Mouse (Mus musculus) midbrain, postnatal 0 days (tissue): ENCODE measurements around the gene Fto. TPM values are rescaled to one million over a fixed set of nuclear protein-coding genes. Genes with fewer than 3 reads are reported as not detected.
A peak's percentile ranks its signal among the peaks of the same experiment; 100 is the strongest.

Experiments used
- ATAC-seq: fragments of 200-750 bp; cut with Nextera tagmentation; 2 replicates; pipeline ENCODE4 v1.8.0; 2017; ENCODE audit warnings: moderate number of reproducible peaks, mild to moderate bottlenecking, moderate TSS enrichment, moderate library complexity; ENCODE audit not compliant: low FRiP score
- DNase-seq: peaks from one replicate; pipeline ENCODE4 v3.0.0-alpha.2; 2015; ENCODE audit warnings: low spot score
- H3K27ac ChIP-seq: fragments of 300-500 bp; sonication (generic); 2 replicates; pipeline ENCODE4 v1.5.1; 2014; ENCODE audit warnings: low read depth, mild to moderate bottlenecking, low read length, mixed read lengths
- H3K27me3 ChIP-seq: fragments of 300-500 bp; sonication (generic); 2 replicates; pipeline ENCODE4 v1.6.1; 2014; ENCODE audit warnings: low read length, control low read depth, mixed read lengths; ENCODE audit not compliant: insufficient read depth
- H3K36me3 ChIP-seq: fragments of 300-500 bp; sonication (generic); 2 replicates; pipeline ENCODE4 v1.6.1; 2014; ENCODE audit warnings: low read length, control low read depth, mixed read lengths; ENCODE audit not compliant: insufficient read depth
- H3K4me1 ChIP-seq: fragments of 300-500 bp; sonication (generic); 2 replicates; pipeline ENCODE4 v1.6.1; 2014; ENCODE audit warnings: mild to moderate bottlenecking, control low read depth, antibody characterized with exemption, low read length, mixed read lengths; ENCODE audit not compliant: insufficient read depth
- H3K4me2 ChIP-seq: fragments of 300-500 bp; sonication (generic); 2 replicates; pipeline ENCODE4 v1.6.1; 2014; ENCODE audit warnings: low read depth, mild to moderate bottlenecking, low read length, mixed read lengths; ENCODE audit not compliant: poor library complexity, severe bottlenecking
- H3K4me3 ChIP-seq: fragments of 300-500 bp; sonication (generic); 2 replicates; pipeline ENCODE4 v1.5.1; 2014; ENCODE audit warnings: low read depth, mild to moderate bottlenecking, low read length, moderate library complexity
- H3K9ac ChIP-seq: fragments of 300-500 bp; sonication (generic); replicated peaks from 2 replicates; pipeline ENCODE4 v1.6.1; 2014; ENCODE audit warnings: mild to moderate bottlenecking, low read length, moderate library complexity, mixed read lengths; ENCODE audit not compliant: poor library complexity, severe bottlenecking
- H3K9me3 ChIP-seq: fragments of 300-500 bp; sonication (generic); 2 replicates; pipeline ENCODE4 v1.6.1; 2016; ENCODE audit warnings: low read length, control low read depth
- CTCF ChIP-seq: IDR thresholded peaks from 2 replicates; pipeline ENCODE4 v1.5.1; 2016; ENCODE audit warnings: antibody characterized with exemption, mild to moderate bottlenecking
- WGBS: fragments of 180-500 bp; shearing (Covaris S2); extraction: QIAGEN DNeasy Blood & Tissue Kit; methylation state at CpG from one replicate; pipeline ENCODE4 v1.1.7; 2014; 5-methylcytosine and 5-hydroxymethylcytosine counted together
- polyA plus RNA-seq: library from polyadenylated mRNA; unstranded; fragments of >200 nt; fragmentation: Nextera tagmentation; extraction: Ambion mirVana; gene quantifications from 2 replicates; pipeline ENCODE4 v1.2.1, GENCODE M21; 2015
- total RNA-seq: library from RNA; depleted of rRNA; stranded (reverse); fragments of >200 nt; gene quantifications from 2 replicates; pipeline ENCODE4 v1.2.3, GENCODE M21; 2014

Gene Fto
- total and polyA plus RNA-seq, 2 experiments from 2014 or later = 97.9 to 151 TPM

- no peak overlapping the region for H3K4me2 ChIP-seq
- no peaks in the 10 kb centered on the region for H3K9me3 ChIP-seq
- H3K4me3 ChIP-seq = no peak overlapping the region
- 21% methylated on average over 11 of the region's 11 CpGs for WGBS
- peaks cover 8% of the 10 kb centered on the region; the same call in 1 of the 2 replicates for H3K4me1 ChIP-seq
- no peaks in the 10 kb centered on the region for H3K27me3 ChIP-seq
- H3K36me3 ChIP-seq = no peaks in the 10 kb centered on the region
- no peak for TF ChIP-seq CTCF
- DNase-seq = no peak
- H3K9ac ChIP-seq = 0 out of 2 replicates have a peak overlapping the region, but pooled peaks have one; percentile 19
- ATAC-seq = no peak
- no peak overlapping the region; the same call in 1 of the 2 replicates for H3K27ac ChIP-seq
These were observed 256.5 kb downstream of the Fto start for GRCm38 (mm10) chr8:91569874-91570273.

DNA sequence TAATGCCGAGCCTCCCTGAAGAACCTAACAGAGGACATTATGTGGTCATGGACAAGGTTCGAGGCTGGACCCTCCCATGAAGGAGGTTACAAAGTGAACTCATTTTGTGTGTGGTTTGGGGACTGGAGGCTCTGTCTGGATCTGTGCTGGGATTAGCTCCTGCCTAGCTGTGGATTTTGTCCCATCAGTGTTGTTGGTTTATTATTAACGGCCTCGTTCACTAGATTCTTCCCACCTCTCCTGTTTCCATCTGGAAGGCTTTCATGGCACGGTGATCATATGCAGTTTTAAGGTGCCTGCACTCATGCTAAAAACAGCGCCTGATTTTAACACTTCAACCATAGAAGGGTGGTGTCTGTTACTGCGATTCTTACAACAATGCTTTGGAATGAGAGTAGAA, 257.5 kb downstream of the Fto start:
- 85% methylated on average over 7 of the region's 7 CpGs for WGBS

DNA sequence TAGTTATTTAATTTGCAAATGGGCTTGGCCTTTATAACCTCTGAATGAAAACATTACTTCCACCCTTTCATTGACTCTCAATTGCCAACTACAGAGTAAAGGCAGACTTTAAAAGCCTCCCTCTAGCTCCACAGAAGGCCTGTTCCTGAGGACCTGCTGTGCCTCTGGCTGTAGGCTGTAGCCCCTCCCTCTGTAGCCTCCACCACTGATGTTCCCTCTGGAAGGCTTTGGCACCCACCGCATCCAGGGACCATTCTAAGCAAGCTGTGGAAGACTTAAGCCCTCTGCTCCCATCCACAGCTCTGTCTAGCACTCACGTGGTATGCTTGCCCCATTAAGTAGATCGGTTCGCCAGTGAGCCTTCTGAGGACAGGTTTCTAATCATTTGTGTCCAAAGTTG, 258.7 kb downstream of the Fto start:
- ATAC-seq = no peak
- Histone ChIP-seq H3K36me3 (no peaks in the 10 kb centered on the region), H3K27ac (no peak overlapping the region), H3K9ac (no peak overlapping the region), H3K27me3 (no peaks in the 10 kb centered on the region), H3K4me1 (peaks cover 8% of the 10 kb centered on the region; the same call in 1 of the 2 replicates), H3K9me3 (no peaks in the 10 kb centered on the region), H3K4me2 (no peak overlapping the region), H3K4me3 (no peak overlapping the region)
- no peak for DNase-seq
- WGBS = 56% methylated on average over 4 of the region's 4 CpGs
- no peak for TF ChIP-seq CTCF

More for the DNA sequence above, 257.5 kb downstream of the Fto start:
- no peaks in the 10 kb centered on the region for H3K27me3 ChIP-seq
- peaks cover 8% of the 10 kb centered on the region; the same call in 1 of the 2 replicates for H3K4me1 ChIP-seq
- TF ChIP-seq CTCF = no peak
- H3K9ac ChIP-seq = no peak overlapping the region
- no peak for DNase-seq
- H3K27ac ChIP-seq = no peak overlapping the region
- no peak overlapping the region for H3K4me3 ChIP-seq
- ATAC-seq = no peak
- no peaks in the 10 kb centered on the region for H3K9me3 ChIP-seq
- no peaks in the 10 kb centered on the region for H3K36me3 ChIP-seq
- H3K4me2 ChIP-seq = no peak overlapping the region

DNA sequence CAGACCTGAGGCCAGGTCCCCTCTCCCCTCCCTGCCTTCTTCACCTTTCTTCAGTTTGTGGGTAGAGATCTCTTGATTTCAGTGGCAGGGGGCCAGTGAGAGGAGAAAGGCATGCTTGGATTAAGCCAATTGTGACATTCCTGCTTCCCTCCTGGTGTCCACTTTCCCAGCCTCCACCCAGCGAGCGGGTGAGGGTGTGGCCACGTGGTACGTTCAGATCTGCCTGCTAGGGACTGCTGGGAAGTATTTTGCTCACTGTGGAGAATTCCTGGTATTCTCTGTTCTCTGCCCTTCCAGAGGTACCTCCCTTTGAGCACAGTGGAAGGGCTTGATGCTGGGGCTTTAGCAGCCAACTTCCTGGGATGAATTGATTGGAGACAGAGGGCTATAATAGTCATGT, 259.3 kb downstream of the Fto start:
- Histone ChIP-seq H3K36me3 (no peaks in the 10 kb centered on the region), H3K4me1 (peaks cover 8% of the 10 kb centered on the region; the same call in 1 of the 2 replicates), H3K9me3 (no peaks in the 10 kb centered on the region), H3K27ac (no peak overlapping the region), H3K27me3 (no peaks in the 10 kb centered on the region), H3K4me3 (no peak overlapping the region), H3K4me2 (no peak overlapping the region), H3K9ac (no peak overlapping the region)
- TF ChIP-seq CTCF = no peak
- DNase-seq (no peak), ATAC-seq (no peak)
- 18% methylated on average over 4 of the region's 4 CpGs for WGBS

GRCm38 (mm10) chr8:91575576-91575975, 262.3 kb downstream of the Fto start:
- Histone ChIP-seq H3K27ac (no peak overlapping the region), H3K4me3 (no peak overlapping the region), H3K9me3 (no peaks in the 10 kb centered on the region), H3K4me1 (peaks cover 3% of the 10 kb centered on the region; the same call in 1 of the 2 replicates), H3K36me3 (no peaks in the 10 kb centered on the region), H3K4me2 (no peak overlapping the region), H3K9ac (no peak overlapping the region), H3K27me3 (no peaks in the 10 kb centered on the region)
- 28% methylated on average over 3 of the region's 3 CpGs for WGBS
- DNase-seq (no peak), ATAC-seq (no peak)
- peak; percentile 27 for TF ChIP-seq CTCF

GRCm38 (mm10) chr8:91576086-91576917, 263.0 kb downstream of the Fto start:
- WGBS = 24% methylated on average over 17 of the region's 17 CpGs
- peak; percentile 60 for DNase-seq

More at GRCm38 (mm10) chr8:91576086-91576917, 263.0 kb downstream of the Fto start:
- no peak for ATAC-seq
- Histone ChIP-seq H3K9me3 (no peaks in the 10 kb centered on the region), H3K4me3 (no peak overlapping the region), H3K4me1 (peaks cover 3% of the 10 kb centered on the region; the same call in 1 of the 2 replicates), H3K27ac (no peak overlapping the region), H3K36me3 (no peaks in the 10 kb centered on the region), H3K27me3 (no peaks in the 10 kb centered on the region), H3K9ac (no peak overlapping the region), H3K4me2 (no peak overlapping the region)
- peak; percentile 21; the same call in 1 of the 2 replicates for TF ChIP-seq CTCF
